Mouse (Mus musculus): ENCODE results near the gene Slc7a10. TPM values are rescaled to one million over a fixed set of nuclear protein-coding genes. Genes with fewer than 3 reads are reported as not detected.
A peak's percentile ranks its signal among the peaks of the same experiment; 100 is the strongest.
"Not testable (repeated sequence)": the region's sequence is repeated elsewhere in the genome, so short reads cannot be mapped to it uniquely, and the experiment has no call there.

Gene Slc7a10
- total RNA-seq, 2 experiments from 2014 or later, result 54.5 to 63.4 TPM

DNA sequence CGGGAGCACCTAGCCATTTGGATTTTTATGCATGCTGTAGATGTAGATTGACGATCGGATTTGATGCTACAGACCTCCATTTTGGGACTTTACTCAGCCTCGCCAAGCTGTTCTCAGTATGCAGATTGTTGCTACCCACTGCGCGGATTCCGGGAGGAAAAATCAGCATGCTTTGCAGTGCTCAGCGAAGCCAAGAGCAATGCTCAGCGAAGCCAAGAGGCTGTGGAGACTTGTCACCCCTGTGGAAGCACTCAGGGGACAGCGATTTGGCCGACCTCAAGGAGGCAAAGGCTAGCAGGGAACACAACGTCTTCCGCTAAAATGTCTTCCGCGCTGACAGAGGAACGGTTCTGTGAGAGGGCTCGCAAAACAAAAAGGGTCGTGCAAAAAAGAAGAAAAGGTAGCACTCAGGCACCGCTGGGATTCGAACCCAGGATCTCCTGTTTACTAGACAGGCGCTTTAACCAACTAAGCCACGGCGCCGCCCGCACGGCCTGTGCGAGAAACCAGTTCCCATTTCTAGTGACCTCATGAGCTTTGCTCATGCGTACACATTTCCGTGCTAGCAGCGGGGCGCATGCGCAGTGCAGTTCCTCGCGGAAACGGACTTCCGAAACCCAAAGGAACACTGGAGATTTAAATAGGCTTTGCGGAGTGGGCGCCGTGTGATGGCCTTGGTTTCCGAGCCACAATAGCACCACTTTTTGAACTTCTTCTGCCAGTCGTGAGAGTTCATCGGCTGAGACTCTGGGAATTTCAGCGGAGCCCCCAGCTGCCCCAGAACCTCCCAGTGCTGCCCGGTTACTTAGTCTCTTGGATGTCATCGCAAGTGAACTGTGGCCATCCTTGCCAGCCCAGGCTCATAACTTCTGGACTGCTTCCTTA lies 48.4 kb downstream of the Slc7a10 start:
- DNase-seq (ENCODE audit: low spot score in 2 of 2), result peak; percentile 100

DNA sequence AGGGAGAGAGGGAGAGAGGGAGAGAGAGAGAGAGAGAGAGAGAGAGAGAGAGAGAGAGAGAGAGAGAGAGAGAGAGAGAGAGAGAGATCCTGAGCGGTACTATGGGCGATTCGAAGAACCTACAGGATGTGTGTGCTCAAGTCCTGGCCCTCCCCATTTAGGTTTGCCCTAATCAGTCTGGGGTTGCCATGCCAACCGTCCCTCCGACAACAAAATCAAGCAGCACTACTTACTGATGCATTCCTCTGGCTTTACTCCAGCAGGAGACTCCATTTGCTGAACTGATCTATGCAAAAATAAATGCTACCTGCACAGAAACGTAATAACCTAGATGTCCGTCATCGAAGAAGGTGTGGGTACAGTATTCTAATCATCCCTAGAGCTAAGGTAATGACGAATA lies 49.1 kb downstream of the Slc7a10 start:
- peak; percentile 45 to 73 for DNase-seq (ENCODE audit: low spot score in 2 of 2)

DNA sequence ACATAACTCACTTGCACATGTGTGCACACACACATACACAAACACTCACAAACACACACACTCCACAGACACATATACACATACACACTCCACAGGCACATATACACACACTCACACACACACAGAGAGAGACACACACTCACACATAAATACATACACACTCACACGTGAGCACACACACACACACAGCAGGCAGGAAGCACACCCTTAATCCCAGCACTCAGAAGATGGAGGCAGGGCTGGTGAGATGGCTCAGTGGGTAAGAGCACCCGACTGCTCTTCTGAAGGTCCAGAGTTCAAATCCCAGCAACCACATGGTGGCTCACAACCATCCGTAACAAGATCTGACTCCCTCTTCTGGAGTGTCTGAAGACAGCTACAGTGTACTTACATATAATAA lies 51.8 kb downstream of the Slc7a10 start:
- not testable (repeated sequence) for DNase-seq (ENCODE audit: low spot score in 2 of 2)

Other genes starting within 250 kb of the Slc7a10 start
- gene Cebpg, start 129.8 kb upstream of the Slc7a10 start, total RNA-seq (2021), result 10 to 100 TPM; 27.0 to 28.5 TPM
- 10 to 100 TPM; 16.4 to 16.9 TPM for gene Cebpa, start 67.1 kb upstream of the Slc7a10 start, total RNA-seq (2021)
- gene Lrp3, start 29.1 kb downstream of the Slc7a10 start, total RNA-seq (2021), result 10 to 100 TPM; 75.0 to 75.7 TPM
- gene Gpatch1, start 132.1 kb downstream of the Slc7a10 start, total RNA-seq (2021), result 10 to 100 TPM; 24.3 to 25.9 TPM
- 1 to 10 TPM; 2.8 to 3.8 TPM for gene Rhpn2, start 147.8 kb downstream of the Slc7a10 start, total RNA-seq (2021)
- 1 to 10 TPM; 7.1 to 7.2 TPM for gene Faap24, start 210.5 kb downstream of the Slc7a10 start, total RNA-seq (2021)
- gene Cep89, start 210.7 kb downstream of the Slc7a10 start, total RNA-seq (2021), result 10 to 100 TPM; 19.4 to 20.5 TPM

All from layer of hippocampus, postnatal 14 days (tissue).